Mouse (Mus musculus) brain, adult 2 months (tissue): Measurements from ENCODE around the gene Nom1.

ENCODE experiments used
- DNase-seq: peaks from one replicate; pipeline ENCODE4 v3.0.0; 2011; ENCODE audit warnings: low read depth, low spot score

The Nom1 gene

DNA sequence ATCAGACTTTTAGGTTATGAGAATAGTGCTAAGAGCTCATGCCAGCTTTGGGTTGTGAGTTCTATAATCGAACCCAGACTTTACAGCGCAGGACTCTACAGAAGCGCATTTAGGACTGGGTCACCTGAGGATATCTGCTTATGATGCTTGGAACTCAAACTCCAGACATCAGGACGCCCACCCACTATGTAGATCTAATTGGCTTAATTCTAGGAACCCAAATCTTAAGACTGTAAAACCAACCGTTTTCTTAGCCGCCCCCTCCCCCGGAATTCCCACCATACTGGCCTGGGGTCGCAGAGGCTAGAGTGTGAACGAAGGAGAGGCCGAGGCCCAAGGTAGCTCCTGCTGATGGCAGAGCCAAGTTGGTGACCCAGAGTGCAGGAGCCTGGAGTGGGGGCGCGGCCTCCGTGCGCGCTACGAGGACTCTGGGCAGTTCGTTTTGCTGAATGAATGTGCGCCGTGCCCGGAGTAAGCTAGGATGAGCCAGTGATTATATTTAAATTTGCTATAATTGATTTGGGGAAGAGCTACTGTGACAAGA, 36.5 kb downstream of the Nom1 start:
- DNase-seq, result no peak

DNA sequence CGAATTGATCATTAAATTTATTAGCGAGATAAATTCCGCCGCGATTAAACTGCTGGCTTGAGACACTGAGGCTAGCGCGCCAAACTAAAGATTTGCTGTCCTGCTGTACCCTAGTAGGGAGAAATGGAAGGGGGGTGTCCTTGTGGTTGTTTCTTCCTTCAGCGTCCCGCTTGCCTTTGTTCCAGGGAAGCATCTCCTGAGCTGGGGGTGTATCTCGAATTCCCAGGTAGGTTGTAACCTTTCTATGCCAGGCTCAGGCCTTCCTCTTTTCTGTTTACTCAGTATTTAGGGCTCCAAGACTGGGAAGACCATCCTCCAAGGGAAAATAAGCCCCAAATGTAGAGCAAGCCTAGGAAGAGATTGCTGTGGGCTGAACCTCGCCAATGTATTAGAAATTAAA, 36.9 kb downstream of the Nom1 start:
- no peak for DNase-seq

- DNase-seq, result no peak
Observed at GRCm38 (mm10) chr5:29471855-29472665, 37.6 kb downstream of the Nom1 start.

GRCm38 (mm10) chr5:29473551-29474245, 39.2 kb downstream of the Nom1 start:
- DNase-seq, result no peak

GRCm38 (mm10) chr5:29474246-29474960, 39.9 kb downstream of the Nom1 start:
- DNase-seq, result no peak

DNA sequence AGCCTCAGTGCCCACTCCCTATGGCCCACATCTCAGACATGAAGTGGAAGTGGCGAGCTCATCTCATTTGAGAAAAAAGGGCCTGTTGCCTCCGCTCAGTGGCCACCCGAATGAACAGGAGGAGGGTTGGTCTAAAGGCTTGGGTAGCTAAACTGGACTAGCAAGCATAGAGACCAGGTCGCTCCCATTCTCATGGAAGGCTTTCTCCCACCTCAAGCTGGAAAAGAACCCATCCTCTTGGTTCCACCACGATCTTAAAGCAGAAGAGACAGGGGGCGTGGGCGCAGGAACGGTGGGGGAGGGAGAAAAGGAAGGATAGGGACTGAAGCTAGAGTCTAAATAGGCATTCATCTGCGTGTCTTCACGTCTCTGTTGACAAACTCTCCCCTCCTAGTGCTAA, 40.6 kb downstream of the Nom1 start:
- DNase-seq, result no peak

DNA sequence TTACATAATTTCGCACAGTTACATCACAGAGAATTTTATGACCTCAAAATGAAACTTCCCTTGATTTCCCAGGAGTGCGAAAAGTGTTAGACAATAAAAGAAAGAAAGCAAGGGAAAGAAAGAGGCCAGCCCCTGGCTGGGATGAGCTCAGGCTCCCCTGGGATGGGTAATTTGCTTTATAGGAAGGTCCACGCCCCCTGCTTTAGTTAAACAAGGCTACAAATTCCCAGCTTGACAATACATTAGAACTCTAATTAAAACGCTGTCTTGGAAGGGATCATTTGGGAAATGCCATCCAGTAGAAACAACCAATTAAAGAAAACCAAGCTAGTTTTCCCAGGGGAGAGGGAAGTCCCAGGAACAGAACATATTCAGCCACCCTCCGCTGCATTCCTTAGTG, 41.1 kb downstream of the Nom1 start:
- no peak for DNase-seq

- DNase-seq, result no peak
Observed at GRCm38 (mm10) chr5:29476021-29476420, 41.6 kb downstream of the Nom1 start.

GRCm38 (mm10) chr5:29477474-29478207, 43.2 kb downstream of the Nom1 start:
- DNase-seq, result no peak

DNA sequence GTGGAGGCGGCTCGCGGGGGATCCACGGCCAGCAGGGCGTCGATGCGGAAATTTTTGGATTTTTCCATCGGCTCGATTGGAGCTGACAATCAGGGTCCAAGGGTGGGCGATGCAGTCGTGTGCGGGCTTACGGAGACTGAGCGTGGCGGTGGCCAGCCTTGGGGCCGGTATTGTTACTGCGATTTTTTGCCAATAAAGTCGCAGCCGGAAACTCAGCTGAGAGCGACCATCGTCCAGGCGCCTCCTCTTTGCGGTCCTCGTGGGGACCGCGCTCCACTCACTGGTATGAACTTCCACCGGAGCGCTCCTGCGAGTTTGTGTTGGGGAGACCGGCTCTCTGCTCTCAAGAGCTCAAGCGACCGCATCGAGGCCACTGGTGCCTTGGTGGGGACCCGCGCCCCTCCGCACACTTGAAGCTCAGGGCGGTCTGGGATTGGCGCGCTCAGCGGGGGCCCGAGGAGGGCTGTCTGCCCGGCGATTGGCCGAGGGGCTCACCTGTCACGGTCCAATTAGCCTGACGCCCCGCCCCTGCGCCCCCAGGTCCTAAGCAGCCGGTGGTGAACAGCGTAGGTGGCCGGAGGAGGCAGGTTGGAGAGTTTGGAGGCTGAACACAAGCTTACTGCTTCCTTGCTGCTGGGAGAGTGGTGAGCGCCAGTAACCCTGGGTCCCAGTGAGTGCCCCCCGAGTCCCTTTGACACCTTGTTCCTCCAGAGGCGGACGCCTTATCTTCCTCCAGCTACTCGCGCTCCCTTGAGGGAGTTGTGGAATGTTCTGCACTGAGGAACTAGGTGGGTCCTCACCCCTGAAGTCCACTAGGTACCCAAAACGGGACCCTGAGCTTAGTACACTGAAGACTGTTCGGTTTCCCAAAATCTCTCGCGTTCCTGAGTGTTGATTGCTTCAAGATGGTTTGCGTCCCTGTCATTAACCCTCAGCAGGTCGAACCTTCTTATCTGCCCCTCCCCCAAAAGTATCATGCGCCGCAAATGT, 44.0 kb downstream of the Nom1 start, which contains the start of gene Mnx1:
Mnx1 (minus strand) TSS at position 263 of the 990 bp plus-strand sequence.
- no peak for DNase-seq

DNA sequence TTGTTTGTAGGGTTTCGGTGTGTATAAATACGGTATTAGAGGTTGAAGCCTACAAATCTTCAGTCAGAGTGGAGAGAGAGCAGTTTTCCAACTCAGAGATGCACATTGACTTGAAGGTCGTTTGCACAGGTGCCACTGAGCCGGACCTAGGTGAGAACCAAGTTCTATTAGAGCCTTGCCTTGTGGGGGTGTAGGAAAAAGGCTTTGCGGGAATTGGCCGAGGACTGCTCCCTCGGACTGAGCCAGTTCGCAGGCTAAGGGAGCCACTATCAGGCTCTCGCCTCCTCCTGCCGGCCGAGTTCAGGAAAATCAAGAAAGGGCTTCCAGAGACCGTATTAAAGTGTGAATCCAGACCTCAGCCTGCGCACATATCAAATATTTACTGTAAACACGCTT, 44.7 kb downstream of the Nom1 start:
- DNase-seq, result no peak

DNA sequence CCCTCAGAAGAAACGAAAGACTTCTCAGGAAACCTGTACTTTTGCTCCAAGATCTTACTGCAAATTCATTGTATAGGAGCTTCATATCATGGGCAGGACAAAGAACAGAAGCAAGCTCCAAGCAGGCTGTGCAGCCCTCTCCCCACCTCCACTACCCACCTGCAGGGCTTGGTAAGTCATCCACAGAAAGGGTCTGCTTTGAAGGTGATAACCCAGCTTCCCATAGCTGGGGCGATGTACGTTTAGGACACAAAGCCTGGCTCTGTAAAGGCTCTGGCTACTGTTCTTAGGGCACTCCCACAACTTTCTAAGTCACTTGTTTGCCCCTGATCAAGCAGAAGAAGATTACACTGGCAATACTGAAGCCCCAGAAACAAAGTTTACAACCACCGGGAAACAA, 49.3 kb downstream of the Nom1 start:
- DNase-seq, result no peak

- no peak for DNase-seq
Observed at GRCm38 (mm10) chr5:29484965-29485940, 50.8 kb downstream of the Nom1 start.

DNA sequence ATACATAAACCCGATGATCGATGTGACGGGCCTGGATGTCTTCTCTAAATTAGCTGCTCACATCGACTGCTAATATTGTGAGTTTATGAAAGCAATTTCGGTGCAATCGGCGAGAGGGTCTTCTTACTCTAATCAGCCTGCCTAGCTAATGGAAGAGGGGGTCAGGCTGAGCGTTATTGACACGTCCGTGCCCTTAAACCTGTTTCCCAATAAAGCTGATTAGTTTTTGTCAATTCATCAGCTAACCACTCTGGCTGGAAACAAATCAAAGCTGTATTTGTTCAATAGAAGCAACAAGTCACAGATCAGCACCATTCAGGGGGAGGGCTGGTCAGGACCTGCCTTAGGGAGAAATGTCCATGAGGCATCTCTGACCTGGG, 51.5 kb downstream of the Nom1 start:
- DNase-seq, result no peak

DNA sequence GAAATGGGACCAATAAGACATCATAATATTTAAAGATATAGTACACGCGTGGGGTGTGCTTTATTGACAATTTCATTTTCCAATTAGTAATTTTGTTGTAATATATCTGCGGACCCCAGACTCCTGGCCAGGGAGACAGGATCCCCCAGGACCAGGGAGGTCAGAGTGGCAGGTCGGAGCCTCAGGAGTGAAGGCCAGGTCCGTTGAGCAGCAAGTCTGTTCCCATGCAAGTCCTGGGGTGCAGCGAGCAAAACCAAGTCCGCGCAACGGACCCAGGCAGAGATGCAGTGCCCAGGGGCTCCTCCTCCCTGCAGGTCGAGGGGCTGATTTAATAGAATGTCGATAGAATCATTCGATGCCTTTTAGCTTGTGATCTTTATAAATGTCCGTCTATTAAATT, 52.9 kb downstream of the Nom1 start:
- no peak for DNase-seq

GRCm38 (mm10) chr5:29507013-29507412, 72.5 kb downstream of the Nom1 start:
- DNase-seq, result no peak
